Mouse (Mus musculus) midbrain, embryonic 16.5 days (tissue): ENCODE results near the gene Sgk1. TPM values are rescaled to one million over a fixed set of nuclear protein-coding genes. Genes with fewer than 3 reads are reported as not detected.

ENCODE experiments used
- ATAC-seq: fragments of 200-750 bp; cut with Nextera tagmentation; 2 replicates; pipeline ENCODE4 v1.8.0; 2017; ENCODE audit warnings: moderate TSS enrichment
- H3K27ac ChIP-seq: fragments of 300-500 bp; sonication (generic); 2 replicates; pipeline ENCODE4 v1.5.1; 2014; ENCODE audit warnings: mild to moderate bottlenecking, low read length, mixed read lengths
- H3K27me3 ChIP-seq: fragments of 300-500 bp; sonication (generic); 2 replicates; pipeline ENCODE4 v1.6.1; 2014; ENCODE audit warnings: low read depth, low read length, mixed read lengths; ENCODE audit not compliant: control insufficient read depth, insufficient read depth
- H3K36me3 ChIP-seq: fragments of 300-500 bp; sonication (generic); 2 replicates; pipeline ENCODE4 v1.6.1; 2014; ENCODE audit warnings: mild to moderate bottlenecking, low read length, moderate library complexity, mixed read lengths; ENCODE audit not compliant: control insufficient read depth, insufficient read depth
- H3K4me1 ChIP-seq: fragments of 300-500 bp; sonication (generic); 2 replicates; pipeline ENCODE4 v1.6.1; 2014; ENCODE audit warnings: mild to moderate bottlenecking, low read length, mixed read lengths; ENCODE audit not compliant: control insufficient read depth, insufficient read depth
- H3K4me2 ChIP-seq: fragments of 300-500 bp; sonication (generic); 2 replicates; pipeline ENCODE4 v1.6.1; 2014; ENCODE audit warnings: mild to moderate bottlenecking, low read length, mixed read lengths
- H3K4me3 ChIP-seq: fragments of 300-500 bp; sonication (generic); 2 replicates; pipeline ENCODE4 v1.5.1; 2014; ENCODE audit warnings: low read depth, mild to moderate bottlenecking, low read length, moderate library complexity, mixed read lengths
- H3K9ac ChIP-seq: fragments of 300-500 bp; sonication (generic); 2 replicates; pipeline ENCODE4 v1.6.1; 2014; ENCODE audit warnings: low read depth, low read length, mixed read lengths
- H3K9me3 ChIP-seq: fragments of 300-500 bp; sonication (generic); replicated peaks from 2 replicates; pipeline ENCODE4 v1.6.1; 2014; ENCODE audit warnings: mild to moderate bottlenecking, low read length, mixed read lengths; ENCODE audit not compliant: control insufficient read depth, poor library complexity, severe bottlenecking
- WGBS: fragments of 180-500 bp; shearing (Covaris S2); extraction: QIAGEN DNeasy Blood & Tissue Kit; methylation state at CpG from one replicate; pipeline ENCODE4 v1.1.7; 2014; 5-methylcytosine and 5-hydroxymethylcytosine counted together
- polyA plus RNA-seq: library from polyadenylated mRNA; unstranded; fragments of >200 nt; fragmentation: Nextera tagmentation; extraction: Ambion mirVana; gene quantifications from 2 replicates; pipeline ENCODE4 v1.2.1, GENCODE M21; 2015

Gene Sgk1
- polyA plus RNA-seq, 1 experiment from 2014 or later: 47.9 TPM

DNA sequence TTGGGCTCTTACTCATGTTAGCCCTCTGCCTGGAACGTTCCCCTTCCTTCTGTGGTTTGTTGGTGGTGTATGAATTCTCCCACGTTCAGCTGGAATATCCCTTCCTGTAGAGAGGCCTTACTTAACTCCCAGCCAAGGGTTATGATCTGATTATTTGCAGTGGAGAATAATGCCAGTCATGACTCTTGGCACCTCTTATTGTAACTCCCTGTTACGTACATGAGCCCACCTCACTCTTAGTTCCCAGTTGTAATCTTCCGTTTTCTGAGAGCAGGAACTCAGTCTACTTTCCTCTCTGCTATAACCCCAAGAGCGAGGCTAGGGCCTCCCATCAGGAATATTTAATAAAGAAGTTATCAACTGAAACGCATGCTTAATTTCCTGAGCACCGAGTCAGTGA is 26.6 kb upstream of the Sgk1 start:
- no peak for ATAC-seq
- H3K4me3 ChIP-seq: no peak overlapping the region
- no peak overlapping the region for H3K4me2 ChIP-seq
- no peaks in the 10 kb centered on the region for H3K9me3 ChIP-seq
- no peaks in the 10 kb centered on the region for H3K36me3 ChIP-seq
- no peaks in the 10 kb centered on the region for H3K27me3 ChIP-seq
- no peaks in the 10 kb centered on the region for H3K4me1 ChIP-seq
- H3K9ac ChIP-seq: no peak overlapping the region
- WGBS: 89% methylated on average over 7 of the region's 7 CpGs
- H3K27ac ChIP-seq: no peak overlapping the region

DNA sequence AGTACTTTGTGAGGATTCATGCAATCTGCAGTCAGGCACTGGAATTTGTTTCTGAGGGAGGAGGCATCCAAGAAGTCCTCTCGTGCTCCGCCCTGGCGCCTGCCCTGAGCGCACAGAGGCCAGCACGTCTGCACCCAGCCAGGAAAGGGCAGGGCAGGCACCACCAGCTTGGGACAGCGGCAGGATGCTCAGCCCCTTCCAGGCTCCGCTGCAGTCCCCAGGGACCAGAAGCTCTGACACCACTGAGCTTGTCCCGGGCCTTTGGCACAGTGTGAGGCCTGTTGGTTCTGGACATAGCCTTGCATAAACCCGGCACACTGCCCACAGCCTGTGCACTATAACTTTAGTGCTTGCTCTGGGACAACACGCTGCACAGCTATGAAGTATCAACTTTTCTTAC is 24.3 kb upstream of the Sgk1 start:
- ATAC-seq: no peak
- H3K36me3 ChIP-seq: no peaks in the 10 kb centered on the region
- no peaks in the 10 kb centered on the region for H3K27me3 ChIP-seq
- no peaks in the 10 kb centered on the region for H3K4me1 ChIP-seq
- no peak overlapping the region for H3K27ac ChIP-seq
- H3K9ac ChIP-seq: no peak overlapping the region
- no peak overlapping the region for H3K4me3 ChIP-seq
- WGBS: 79% methylated on average over 10 of the region's 10 CpGs
- no peaks in the 10 kb centered on the region for H3K9me3 ChIP-seq
- H3K4me2 ChIP-seq: no peak overlapping the region

DNA sequence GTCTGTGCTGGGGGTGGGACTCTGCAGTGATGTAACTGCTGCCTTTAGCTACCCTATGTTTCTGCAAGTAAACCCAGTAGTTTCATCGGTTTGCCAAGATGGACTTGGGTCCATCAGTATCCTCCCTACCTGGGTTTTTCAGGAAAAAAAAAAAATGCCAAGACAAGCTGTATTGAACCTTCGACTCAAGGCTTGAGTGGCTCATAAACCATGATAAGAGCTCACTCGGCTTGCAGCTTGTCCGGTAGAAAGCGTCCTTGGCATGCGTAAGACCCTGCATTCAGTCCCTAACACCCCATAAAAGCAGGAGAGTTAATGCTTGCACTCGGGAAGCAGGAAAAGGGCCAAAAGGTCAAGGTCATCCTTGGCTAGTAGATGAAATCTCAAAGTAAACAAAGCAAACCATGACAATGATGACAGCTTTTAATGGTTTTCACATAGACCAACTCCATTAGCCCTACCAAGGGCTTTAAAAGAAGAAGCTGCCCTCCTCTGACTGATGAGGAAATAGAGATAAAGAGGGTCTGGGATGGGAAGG is 23.5 kb upstream of the Sgk1 start:
- no peaks in the 10 kb centered on the region for H3K4me1 ChIP-seq
- H3K9ac ChIP-seq: no peak overlapping the region
- H3K36me3 ChIP-seq: no peaks in the 10 kb centered on the region
- ATAC-seq: no peak
- no peak overlapping the region for H3K27ac ChIP-seq
- no peaks in the 10 kb centered on the region for H3K27me3 ChIP-seq
- no peaks in the 10 kb centered on the region for H3K9me3 ChIP-seq
- 85% methylated on average over 7 of the region's 7 CpGs for WGBS
- H3K4me3 ChIP-seq: no peak overlapping the region
- H3K4me2 ChIP-seq: no peak overlapping the region

DNA sequence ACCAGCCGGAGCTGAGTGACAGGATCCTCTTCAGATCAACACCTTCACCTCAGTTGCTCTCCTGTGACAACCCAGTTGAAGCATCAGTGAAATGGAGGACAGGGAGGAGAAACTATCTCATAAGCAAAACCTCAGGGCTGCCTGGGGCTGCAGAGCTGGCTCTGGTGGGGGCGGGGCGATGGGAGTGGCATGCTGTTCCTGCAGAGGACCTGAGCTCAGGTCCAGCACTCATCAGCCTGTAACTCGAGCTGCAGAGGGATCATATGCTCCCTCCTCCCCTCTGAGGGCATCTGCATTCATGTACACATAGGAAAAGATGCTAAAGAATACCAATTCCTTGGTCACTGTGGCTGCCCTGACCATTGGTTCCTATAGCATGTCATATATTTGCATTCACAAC is 15.5 kb upstream of the Sgk1 start:
- ATAC-seq: no peak
- Histone ChIP-seq H3K9me3 (no peaks in the 10 kb centered on the region), H3K4me3 (no peak overlapping the region), H3K4me2 (no peak overlapping the region), H3K9ac (no peak overlapping the region), H3K27me3 (no peaks in the 10 kb centered on the region), H3K27ac (no peak overlapping the region), H3K36me3 (no peaks in the 10 kb centered on the region), H3K4me1 (no peaks in the 10 kb centered on the region)
- 31% methylated on average over 4 of the region's 4 CpGs for WGBS

DNA sequence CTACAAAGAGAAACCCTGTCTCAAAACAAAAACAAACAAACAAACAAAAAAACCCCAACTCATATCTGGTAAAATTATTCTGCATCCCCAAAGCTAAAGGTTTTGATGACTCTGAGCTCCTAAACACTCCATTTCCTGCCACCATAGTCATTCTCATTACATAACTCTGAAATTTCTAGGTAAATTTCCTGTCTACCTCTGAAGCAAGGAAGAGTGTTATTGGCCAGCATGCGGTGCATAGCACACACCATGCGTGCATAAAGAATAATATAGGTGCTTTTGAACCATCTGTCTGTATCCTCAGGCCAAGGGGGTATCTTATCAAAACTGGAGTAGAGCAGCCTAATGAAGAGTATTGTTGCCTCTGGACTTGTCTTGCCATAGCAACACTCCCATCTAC is 13.8 kb upstream of the Sgk1 start:
- H3K4me1 ChIP-seq: no peaks in the 10 kb centered on the region
- no peak overlapping the region for H3K4me3 ChIP-seq

DNA sequence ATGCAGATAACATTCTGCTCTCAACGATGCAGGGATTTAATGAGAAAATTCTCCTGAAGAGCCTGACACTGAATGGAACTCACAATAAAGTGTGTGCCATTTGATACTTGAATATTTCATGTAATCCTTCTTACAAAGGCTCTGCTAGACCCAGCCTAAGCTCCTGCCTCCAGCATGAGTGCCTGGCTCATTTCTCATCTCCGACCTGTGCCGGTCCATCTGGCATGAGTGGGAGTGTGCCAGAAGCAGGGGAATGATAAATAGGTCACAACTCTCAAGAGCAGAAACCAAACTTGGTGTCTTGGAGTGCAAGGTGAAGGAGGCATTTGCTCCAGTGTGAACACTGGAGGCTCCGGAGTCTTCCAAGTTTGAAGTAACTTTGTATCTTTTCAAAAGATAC is 13.4 kb upstream of the Sgk1 start:
- no peaks in the 10 kb centered on the region for H3K36me3 ChIP-seq
- no peak overlapping the region for H3K27ac ChIP-seq
- 65% methylated on average over 4 of the region's 4 CpGs for WGBS
- no peaks in the 10 kb centered on the region for H3K4me1 ChIP-seq
- H3K9me3 ChIP-seq: no peaks in the 10 kb centered on the region
- H3K4me2 ChIP-seq: no peak overlapping the region
- no peak overlapping the region for H3K9ac ChIP-seq
- 0 out of 2 replicates have a peak, but pooled peaks have one; percentile 21 for ATAC-seq
- no peaks in the 10 kb centered on the region for H3K27me3 ChIP-seq
- no peak overlapping the region for H3K4me3 ChIP-seq

More for the DNA sequence above, 13.8 kb upstream of the Sgk1 start:
- Histone ChIP-seq H3K4me2 (no peak overlapping the region), H3K9me3 (no peaks in the 10 kb centered on the region), H3K9ac (no peak overlapping the region), H3K27ac (no peak overlapping the region), H3K36me3 (no peaks in the 10 kb centered on the region), H3K27me3 (no peaks in the 10 kb centered on the region)
- 0 out of 2 replicates have a peak, but pooled peaks have one; percentile 21 for ATAC-seq
- WGBS: 75% methylated on average over 2 of the region's 2 CpGs

DNA sequence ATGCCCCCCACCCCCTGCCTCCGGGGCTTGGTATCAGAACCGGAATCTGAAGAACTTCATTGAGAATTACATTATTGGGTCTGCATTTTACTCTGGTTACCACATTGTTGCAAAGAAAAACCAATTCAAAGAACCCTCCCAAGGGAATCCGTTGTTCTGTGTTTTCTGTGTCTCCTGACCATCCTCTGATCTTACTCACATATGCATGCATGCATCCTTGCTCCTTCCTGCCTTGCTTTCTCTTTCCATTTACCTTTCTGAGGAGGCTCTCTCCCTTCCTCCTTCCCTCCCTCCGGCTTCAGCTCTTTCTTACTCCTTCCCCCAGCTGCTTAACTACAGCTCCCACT is 174 bp upstream of the Sgk1 start:
- H3K4me2 ChIP-seq: peak overlapping the region; percentile 69
- H3K9ac ChIP-seq: peak overlapping the region; percentile 79
- peaks cover 18% of the 10 kb centered on the region; the same call in 1 of the 2 replicates for H3K4me1 ChIP-seq
- H3K4me3 ChIP-seq: peak overlapping the region; percentile 49
- no peaks in the 10 kb centered on the region for H3K27me3 ChIP-seq
- no peaks in the 10 kb centered on the region for H3K9me3 ChIP-seq
- ATAC-seq: no peak
- WGBS: 25% methylated on average over 4 of the region's 4 CpGs
- H3K36me3 ChIP-seq: no peaks in the 10 kb centered on the region
- peak overlapping the region; percentile 95 for H3K27ac ChIP-seq

DNA sequence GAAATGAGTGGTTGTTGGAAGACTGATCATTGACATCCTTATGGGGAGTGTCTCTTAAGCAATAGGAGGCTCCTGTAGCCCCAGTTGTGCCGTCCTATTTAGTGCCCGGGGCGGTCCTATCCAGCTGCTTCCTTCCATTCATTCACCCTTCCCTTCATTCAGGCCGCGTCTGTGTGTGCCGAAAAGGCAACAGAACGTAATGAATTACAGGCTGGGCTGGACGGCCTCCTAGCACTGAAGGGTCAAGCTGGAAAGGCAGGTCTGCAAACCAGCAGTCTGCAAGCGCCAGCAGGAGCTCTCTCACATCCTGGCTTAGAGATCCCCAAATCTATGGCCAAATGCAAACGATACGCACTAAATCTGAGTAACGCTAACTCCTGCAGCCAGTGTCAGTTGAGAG is 1.6 kb downstream of the Sgk1 start:
- H3K9me3 ChIP-seq: no peaks in the 10 kb centered on the region
- peak; percentile 33; the same call in 1 of the 2 replicates for ATAC-seq
- peak overlapping the region; percentile 79 for H3K9ac ChIP-seq
- peaks cover 18% of the 10 kb centered on the region; the same call in 1 of the 2 replicates for H3K4me1 ChIP-seq
- H3K4me3 ChIP-seq: peak overlapping the region; percentile 49
- peak overlapping the region; percentile 69 for H3K4me2 ChIP-seq
- no peaks in the 10 kb centered on the region for H3K36me3 ChIP-seq
- H3K27me3 ChIP-seq: no peaks in the 10 kb centered on the region
- peak overlapping the region; percentile 95 for H3K27ac ChIP-seq
- 3% methylated on average over 12 of the region's 12 CpGs for WGBS

DNA sequence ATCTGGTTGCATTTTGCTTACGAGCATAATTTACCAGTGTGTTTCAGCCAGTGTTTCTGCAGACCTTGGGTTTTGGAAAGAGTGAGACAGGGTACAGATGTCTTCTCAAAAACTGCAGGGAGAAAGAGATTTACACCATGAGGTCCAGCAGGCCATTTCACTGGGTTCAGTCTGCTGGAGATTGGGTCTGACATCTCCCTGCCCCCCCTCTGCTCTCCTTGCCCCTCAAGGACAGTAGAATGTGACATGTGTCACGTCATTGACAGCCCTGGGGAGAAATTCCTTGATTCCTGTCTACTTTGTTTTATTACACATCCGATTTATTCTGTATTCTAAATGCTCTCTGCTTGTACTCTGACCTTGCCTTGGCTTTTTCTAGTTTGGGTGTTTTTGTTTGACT is 2.5 kb downstream of the Sgk1 start:
- Histone ChIP-seq H3K4me2 (peak overlapping the region; percentile 69), H3K9ac (peak overlapping the region; percentile 55), H3K4me3 (peak overlapping the region; percentile 49), H3K27ac (no peak overlapping the region), H3K4me1 (peaks cover 21% of the 10 kb centered on the region), H3K27me3 (no peaks in the 10 kb centered on the region), H3K9me3 (no peaks in the 10 kb centered on the region), H3K36me3 (no peaks in the 10 kb centered on the region)
- WGBS: 49% methylated on average over 3 of the region's 3 CpGs
- ATAC-seq: no peak
